Mouse (Mus musculus): ENCODE measurements around the gene Ralgps2. TPM values are rescaled to one million over a fixed set of nuclear protein-coding genes. Genes with fewer than 3 reads are reported as not detected.

The Ralgps2 gene
- total RNA-seq, 1 experiment from 2014 or later = 43.3 TPM

GRCm38 (mm10) chr1:156765311-156765710 lies 174.1 kb downstream of the Ralgps2 start:
- no peak for ATAC-seq (replicated peaks in 1 of 2; ENCODE audit: insufficient read depth in 1 of 2, low FRiP score in 2 of 2, low TSS enrichment in 1 of 2, low read depth in 1 of 2, poor library complexity in 2 of 2, severe bottlenecking in 2 of 2)

- no peak for ATAC-seq (replicated peaks in 1 of 2; ENCODE audit: insufficient read depth in 1 of 2, low FRiP score in 2 of 2, low TSS enrichment in 1 of 2, low read depth in 1 of 2, poor library complexity in 2 of 2, severe bottlenecking in 2 of 2)
Observed at GRCm38 (mm10) chr1:156764584-156764983, 174.8 kb downstream of the Ralgps2 start.

GRCm38 (mm10) chr1:156763280-156763679 lies 176.1 kb downstream of the Ralgps2 start:
- no peak for ATAC-seq (replicated peaks in 1 of 2; ENCODE audit: insufficient read depth in 1 of 2, low FRiP score in 2 of 2, low TSS enrichment in 1 of 2, low read depth in 1 of 2, poor library complexity in 2 of 2, severe bottlenecking in 2 of 2)

GRCm38 (mm10) chr1:156761430-156761801 lies 178.0 kb downstream of the Ralgps2 start:
- no peak for ATAC-seq (replicated peaks in 1 of 2; ENCODE audit: insufficient read depth in 1 of 2, low FRiP score in 2 of 2, low TSS enrichment in 1 of 2, low read depth in 1 of 2, poor library complexity in 2 of 2, severe bottlenecking in 2 of 2)

DNA sequence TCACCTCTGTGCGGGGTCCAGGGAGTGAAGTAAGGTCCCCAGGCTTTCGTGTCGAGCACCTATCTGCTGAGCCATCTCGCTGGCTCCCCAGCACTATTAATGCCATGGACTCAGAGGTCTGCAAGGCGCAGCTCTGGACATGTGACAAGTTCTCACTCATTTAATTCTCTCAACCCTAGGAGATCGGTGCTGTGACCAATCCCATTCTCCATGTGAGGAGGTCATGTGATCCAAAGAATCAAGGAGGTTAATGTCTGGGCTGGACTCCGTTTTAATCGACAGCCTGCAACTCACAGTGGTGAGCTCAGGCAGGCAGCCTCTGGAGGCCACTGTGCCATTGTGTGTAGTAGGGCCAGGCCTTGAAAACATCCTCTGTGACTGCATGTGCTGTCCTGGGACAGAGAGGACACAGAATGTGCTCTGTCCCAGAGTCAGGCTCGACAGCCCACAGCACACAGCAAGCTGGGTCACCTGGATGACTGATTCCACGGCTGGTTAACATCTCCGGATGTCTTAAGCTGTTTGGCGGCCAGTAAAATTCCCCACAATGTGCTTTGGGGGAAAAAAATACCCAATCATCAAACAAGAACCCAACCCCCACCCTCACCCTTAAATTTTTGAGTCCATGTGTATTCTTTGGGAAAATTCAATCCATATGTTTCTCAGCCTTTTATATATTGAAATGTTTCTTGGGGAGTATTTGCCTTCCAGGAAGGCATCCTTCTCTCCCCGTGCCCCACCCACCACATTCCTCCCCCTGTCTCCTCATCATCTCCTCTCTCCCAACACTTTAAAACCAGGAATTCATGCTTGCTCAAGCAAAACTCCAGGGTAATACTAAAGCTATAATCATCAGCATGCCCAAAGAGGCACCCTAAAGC lies 178.6 kb downstream of the Ralgps2 start:
- no peak for ATAC-seq (replicated peaks in 1 of 2; ENCODE audit: insufficient read depth in 1 of 2, low FRiP score in 2 of 2, low TSS enrichment in 1 of 2, low read depth in 1 of 2, poor library complexity in 2 of 2, severe bottlenecking in 2 of 2)

DNA sequence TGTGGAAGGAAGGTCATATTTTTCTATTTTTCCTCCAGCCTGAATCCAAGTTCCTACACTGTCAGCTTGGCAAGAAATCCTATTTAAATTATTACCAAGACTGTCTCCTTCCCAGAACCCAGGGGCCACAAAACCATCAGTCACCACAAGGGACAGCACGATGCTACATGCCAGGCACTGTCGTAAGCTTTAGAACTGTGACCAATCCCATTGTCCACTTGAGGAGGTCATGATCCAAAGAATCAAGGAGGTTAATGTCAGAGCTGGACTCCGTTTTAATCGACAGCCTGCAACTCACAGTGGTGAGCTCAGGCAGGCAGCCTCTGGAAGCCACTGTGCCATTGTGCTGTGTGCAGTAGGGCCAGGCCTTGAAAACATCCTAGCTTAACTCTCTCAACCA lies 181.1 kb downstream of the Ralgps2 start:
- no peak for ATAC-seq (replicated peaks in 1 of 2; ENCODE audit: insufficient read depth in 1 of 2, low FRiP score in 2 of 2, low TSS enrichment in 1 of 2, low read depth in 1 of 2, poor library complexity in 2 of 2, severe bottlenecking in 2 of 2)

- ATAC-seq (replicated peaks in 1 of 2; ENCODE audit: insufficient read depth in 1 of 2, low FRiP score in 2 of 2, low TSS enrichment in 1 of 2, low read depth in 1 of 2, poor library complexity in 2 of 2, severe bottlenecking in 2 of 2) = peak; percentile 57 to 75
Observed at GRCm38 (mm10) chr1:156754608-156755413, 184.6 kb downstream of the Ralgps2 start.

Other genes with a start within 250 kb of the Ralgps2 start
- 41.6 and 43.4 TPM in 2 replicates for gene Fam20b, start 220.5 kb downstream of the Ralgps2 start, total RNA-seq (2017)
- gene Angptl1, start 101.1 kb downstream of the Ralgps2 start, total RNA-seq (2017) = not detected in 2 replicates
- gene Tex35, start 169.1 kb upstream of the Ralgps2 start, total RNA-seq (2017) = not detected in 2 replicates